Mouse (Mus musculus) megakaryocyte progenitor cell, adult 5-6 weeks (primary cell): Measurements from ENCODE around the gene Flg. TPM values are rescaled to one million over a fixed set of nuclear protein-coding genes. Genes with fewer than 3 reads are reported as not detected.

Experiments
- ATAC-seq: replicated peaks from 2 replicates; pipeline ENCODE4 v1.8.0; 2016; ENCODE audit warnings: mild to moderate bottlenecking, moderate TSS enrichment, inconsistent platforms; ENCODE audit not compliant: poor library complexity
- total RNA-seq, 2 experiments: library from RNA; stranded (forward) in 1 of 2; stranded (reverse) in 1 of 2; fragments of 157-497, 149-512 nt in 1 of 2; fragments of 200-1000 nt in 1 of 2; gene quantifications; 2 replicates each; pipeline versions ENCODE4 v1.2.3 to v1.2.4; 2015 to 2017

Gene Flg
- total RNA-seq (2015): not detected in 2 replicates
- total RNA-seq (2017): not detected in 2 replicates

DNA sequence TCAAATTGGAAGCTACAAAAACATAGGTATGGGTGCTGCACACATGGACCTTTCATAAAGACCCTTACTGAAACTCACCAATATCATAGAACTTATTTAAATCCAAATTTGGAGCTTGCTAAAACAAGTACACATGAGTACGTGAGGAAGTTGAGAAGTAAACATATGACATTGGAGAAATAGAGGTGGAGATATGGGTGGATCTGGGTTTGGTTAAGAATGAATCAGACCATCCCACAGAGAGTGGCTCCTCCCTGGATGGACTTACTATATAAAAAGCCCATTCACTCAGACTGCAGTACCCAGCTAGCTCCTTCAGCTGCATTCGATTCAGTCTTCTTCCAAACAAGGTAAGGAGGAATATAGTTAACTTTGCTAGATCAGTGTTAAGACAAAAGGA, at the start of gene Flg:
Gene Flg (plus strand): TSS at position 301 of the 400 bp plus-strand sequence.
- no peak for ATAC-seq

DNA sequence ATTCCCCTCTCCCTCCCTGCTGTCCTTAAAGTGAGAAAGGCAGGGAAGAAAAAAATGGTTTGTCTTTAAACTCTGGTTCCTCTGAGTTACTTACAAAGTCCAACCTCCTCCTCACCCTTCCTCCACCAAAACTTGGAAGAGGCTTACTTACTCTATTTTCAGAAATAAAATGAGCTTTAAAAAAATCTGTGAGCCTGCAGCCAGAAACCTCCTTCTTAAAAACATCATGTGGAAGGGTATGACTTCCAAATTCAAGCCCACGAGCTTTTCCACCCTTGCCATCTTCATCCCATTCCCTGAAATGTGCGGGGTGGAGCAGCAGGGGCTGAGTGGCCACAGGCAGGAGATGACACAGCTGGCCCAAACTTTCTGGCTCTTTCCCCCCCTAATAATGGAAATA, 24.2 kb downstream of the Flg start:
- ATAC-seq: no peak

GRCm38 (mm10) chr3:93299832-93300231, 26.5 kb downstream of the Flg start:
- no peak for ATAC-seq

- ATAC-seq: no peak
These were observed 28.6 kb downstream of the Flg start for GRCm38 (mm10) chr3:93301896-93302295.

GRCm38 (mm10) chr3:93306142-93306541, 32.8 kb downstream of the Flg start:
- ATAC-seq: no peak

GRCm38 (mm10) chr3:93311371-93311770, 38.0 kb downstream of the Flg start:
- ATAC-seq: no peak

GRCm38 (mm10) chr3:93314388-93314787, 41.1 kb downstream of the Flg start:
- no peak for ATAC-seq

- no peak for ATAC-seq
These were observed 46.1 kb downstream of the Flg start, which contains the start of gene Hrnr for GRCm38 (mm10) chr3:93319449-93319848. Gene Hrnr (plus strand): TSS chr3:93319749.

DNA sequence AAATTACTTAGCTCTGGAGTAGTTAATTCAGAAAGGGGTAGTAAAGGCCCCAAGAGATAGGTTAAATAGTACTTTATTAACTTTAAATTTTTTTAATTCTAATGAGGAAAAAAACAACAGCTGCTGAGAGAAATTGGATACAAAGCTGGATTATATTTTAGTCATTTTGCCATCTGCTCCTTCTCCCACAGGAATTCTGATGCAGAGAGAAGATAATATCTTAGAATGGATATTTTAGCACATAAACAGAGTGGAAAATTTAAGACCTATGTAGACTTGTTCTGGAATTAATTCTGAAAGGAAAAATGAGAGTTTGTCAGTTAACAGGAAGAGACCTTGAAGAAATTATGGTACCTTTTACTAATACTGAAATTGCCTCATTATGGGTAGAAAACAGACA, 64.4 kb downstream of the Flg start:
- ATAC-seq: no peak

GRCm38 (mm10) chr3:93340021-93340420, 66.7 kb downstream of the Flg start:
- no peak for ATAC-seq

Other genes with a start within 250 kb of the Flg start
- not detected in 2 replicates for gene Gm4858, start 204.7 kb upstream of the Flg start, total RNA-seq (2015)
- not detected in 2 replicates for gene Gm4858, start 204.7 kb upstream of the Flg start, total RNA-seq (2017)
- not detected in 2 replicates for gene Crnn, start 128.7 kb upstream of the Flg start, total RNA-seq (2015)
- gene Crnn, start 128.7 kb upstream of the Flg start, total RNA-seq (2017): not detected in 2 replicates
- not detected in 2 replicates for gene Flg2, start 76.2 kb upstream of the Flg start, total RNA-seq (2015)
- gene Flg2, start 76.2 kb upstream of the Flg start, total RNA-seq (2017): not detected in 2 replicates
- gene Hrnr, start 46.2 kb downstream of the Flg start, total RNA-seq (2015): not detected in 2 replicates
- not detected in 2 replicates for gene Hrnr, start 46.2 kb downstream of the Flg start, total RNA-seq (2017)
- gene Rptn, start 120.2 kb downstream of the Flg start, total RNA-seq (2015): not detected in 2 replicates
- not detected in 2 replicates for gene Rptn, start 120.2 kb downstream of the Flg start, total RNA-seq (2017)
- gene Tchh, start 168.8 kb downstream of the Flg start, total RNA-seq (2015): 0.20 and 0.24 TPM in 2 replicates
- gene Tchh, start 168.8 kb downstream of the Flg start, total RNA-seq (2017): 0.10 TPM in 1 of 2 replicates, not detected in the other
- gene Tchhl1, start 195.2 kb downstream of the Flg start, total RNA-seq (2015): not detected in 2 replicates
- not detected in 2 replicates for gene Tchhl1, start 195.2 kb downstream of the Flg start, total RNA-seq (2017)
- gene S100a11, start 247.0 kb downstream of the Flg start, total RNA-seq (2015): 1,747 and 1,792 TPM in 2 replicates
- gene S100a11, start 247.0 kb downstream of the Flg start, total RNA-seq (2017): 99.3 and 111 TPM in 2 replicates